Mouse (Mus musculus) stomach, embryonic 16.5 days (tissue): ENCODE measurements around the gene Plppr2. TPM values are rescaled to one million over a fixed set of nuclear protein-coding genes. Genes with fewer than 3 reads are reported as not detected.

Experiments used
- ATAC-seq: fragments of 200-750 bp; cut with Nextera tagmentation; 2 replicates; pipeline ENCODE4 v1.8.0; 2017; ENCODE audit warnings: moderate number of reproducible peaks, moderate TSS enrichment; ENCODE audit not compliant: insufficient read depth, low FRiP score
- H3K27ac ChIP-seq: fragments of 300-500 bp; sonication (generic); 2 replicates; pipeline ENCODE4 v1.5.1; 2014; ENCODE audit warnings: low read length
- H3K27me3 ChIP-seq: fragments of 300-500 bp; sonication (generic); 2 replicates; pipeline ENCODE4 v1.6.1; 2014; ENCODE audit warnings: low read length, control low read depth, mixed read lengths; ENCODE audit not compliant: control insufficient read depth, insufficient read depth
- H3K36me3 ChIP-seq: fragments of 300-500 bp; sonication (generic); 2 replicates; pipeline ENCODE4 v1.6.1; 2014; ENCODE audit warnings: low read length; ENCODE audit not compliant: control insufficient read depth, insufficient read depth
- H3K4me1 ChIP-seq: fragments of 300-500 bp; sonication (generic); 2 replicates; pipeline ENCODE4 v1.6.1; 2014; ENCODE audit warnings: low read length, control low read depth, mixed read lengths; ENCODE audit not compliant: control insufficient read depth, insufficient read depth
- H3K4me2 ChIP-seq: fragments of 300-500 bp; sonication (generic); 2 replicates; pipeline ENCODE4 v1.6.1; 2014; ENCODE audit warnings: low read depth, low read length, mixed read lengths
- H3K4me3 ChIP-seq: fragments of 300-500 bp; sonication (generic); replicated peaks from 2 replicates; pipeline ENCODE4 v1.5.1; 2014; ENCODE audit warnings: mild to moderate bottlenecking, low read length
- H3K9ac ChIP-seq: fragments of 300-500 bp; sonication (generic); 2 replicates; pipeline ENCODE4 v1.6.1; 2014; ENCODE audit warnings: low read length
- H3K9me3 ChIP-seq: fragments of 300-500 bp; sonication (generic); replicated peaks from 2 replicates; pipeline ENCODE4 v1.6.1; 2016; ENCODE audit warnings: low read length, control low read depth; ENCODE audit not compliant: control insufficient read depth
- WGBS: fragments of 180-500 bp; shearing (Covaris S2); extraction: QIAGEN DNeasy Blood & Tissue Kit; methylation state at CpG from one replicate; pipeline ENCODE4 v1.1.7; 2014; 5-methylcytosine and 5-hydroxymethylcytosine counted together
- polyA plus RNA-seq: library from polyadenylated mRNA; unstranded; fragments of >200 nt; fragmentation: Nextera tagmentation; extraction: Ambion mirVana; gene quantifications from 2 replicates; pipeline ENCODE4 v1.2.1, GENCODE M21; 2015

Plppr2 gene
- polyA plus RNA-seq, 1 experiment from 2014 or later: 6.9 TPM

- Histone ChIP-seq H3K27me3 (no peaks in the 10 kb centered on the region; the same call in 1 of the 2 replicates), H3K4me3 (no peak overlapping the region), H3K4me1 (0 out of 2 replicates have a peak, but pooled peaks cover 13% of the 10 kb centered on the region), H3K4me2 (no peak overlapping the region), H3K9ac (no peak overlapping the region), H3K27ac (no peak overlapping the region), H3K36me3 (no peaks in the 10 kb centered on the region), H3K9me3 (no peaks in the 10 kb centered on the region)
- 67% methylated on average over 12 of the region's 12 CpGs for WGBS
- no peak for ATAC-seq
These were observed 6.2 kb downstream of the Plppr2 start for GRCm38 (mm10) chr9:21943046-21943445.

DNA sequence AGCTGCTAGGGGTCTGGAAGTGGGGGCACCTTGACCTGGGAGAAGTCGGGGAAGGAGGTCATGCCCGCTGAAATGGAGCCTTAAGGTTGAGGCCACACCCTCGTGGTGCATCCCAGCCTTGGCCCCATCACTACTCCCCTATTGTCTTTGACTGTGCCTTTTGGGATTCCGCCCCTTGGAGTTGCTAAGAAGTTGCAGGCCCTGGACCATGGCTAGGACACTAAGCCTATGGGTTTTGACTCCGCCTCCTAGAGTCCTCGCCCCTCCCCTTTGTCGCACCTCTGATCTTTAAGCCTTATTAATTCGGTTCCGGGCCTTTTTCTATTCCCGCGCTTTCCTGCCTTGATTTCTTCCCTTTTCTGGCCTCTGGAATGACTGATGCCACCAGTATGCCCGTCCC lies 6.8 kb downstream of the Plppr2 start:
- WGBS: 42% methylated on average over 12 of the region's 12 CpGs
- ATAC-seq: no peak

DNA sequence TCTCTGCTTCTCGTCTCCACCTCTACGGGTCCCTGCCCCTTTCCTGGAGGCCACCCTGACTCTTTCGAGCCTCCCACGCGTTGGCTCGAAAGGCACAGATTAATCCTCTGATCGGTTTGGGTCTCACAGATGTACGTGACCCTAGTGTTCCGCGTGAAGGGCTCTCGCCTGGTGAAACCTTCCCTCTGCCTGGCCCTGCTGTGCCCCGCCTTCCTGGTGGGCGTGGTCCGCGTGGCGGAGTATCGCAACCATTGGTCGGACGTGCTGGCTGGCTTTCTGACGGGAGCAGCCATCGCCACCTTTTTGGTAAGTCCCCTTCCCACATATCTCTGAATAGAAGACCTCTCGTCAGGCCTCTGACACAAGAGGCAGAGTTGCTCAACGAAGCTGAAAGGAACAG lies 7.4 kb downstream of the Plppr2 start:
- H3K27me3 ChIP-seq: no peaks in the 10 kb centered on the region; the same call in 1 of the 2 replicates
- H3K4me2 ChIP-seq: 0 out of 2 replicates have a peak overlapping the region, but pooled peaks have one; percentile 23
- WGBS: 15% methylated on average over 23 of the region's 23 CpGs
- no peaks in the 10 kb centered on the region for H3K9me3 ChIP-seq
- no peak for ATAC-seq
- H3K9ac ChIP-seq: no peak overlapping the region
- no peaks in the 10 kb centered on the region for H3K36me3 ChIP-seq
- H3K4me3 ChIP-seq: no peak overlapping the region
- 0 out of 2 replicates have a peak, but pooled peaks cover 10% of the 10 kb centered on the region for H3K4me1 ChIP-seq
- H3K27ac ChIP-seq: no peak overlapping the region

More for the DNA sequence above, 6.8 kb downstream of the Plppr2 start:
- Histone ChIP-seq H3K4me1 (0 out of 2 replicates have a peak, but pooled peaks cover 10% of the 10 kb centered on the region), H3K36me3 (no peaks in the 10 kb centered on the region), H3K9me3 (no peaks in the 10 kb centered on the region), H3K27ac (no peak overlapping the region), H3K9ac (no peak overlapping the region), H3K4me2 (no peak overlapping the region), H3K4me3 (no peak overlapping the region), H3K27me3 (no peaks in the 10 kb centered on the region; the same call in 1 of the 2 replicates)

- H3K4me1 ChIP-seq: 0 out of 2 replicates have a peak, but pooled peaks cover 10% of the 10 kb centered on the region
- WGBS: 8% methylated on average over 28 of the region's 28 CpGs
- 0 out of 2 replicates have a peak overlapping the region, but pooled peaks have one; percentile 29 for H3K4me2 ChIP-seq
- H3K27me3 ChIP-seq: no peaks in the 10 kb centered on the region; the same call in 1 of the 2 replicates
- H3K4me3 ChIP-seq: no peak overlapping the region
- H3K36me3 ChIP-seq: no peaks in the 10 kb centered on the region
- H3K9me3 ChIP-seq: no peaks in the 10 kb centered on the region
- H3K27ac ChIP-seq: no peak overlapping the region
- ATAC-seq: no peak
- no peak overlapping the region for H3K9ac ChIP-seq
These were observed 10.8 kb downstream of the Plppr2 start for GRCm38 (mm10) chr9:21947540-21948130.

DNA sequence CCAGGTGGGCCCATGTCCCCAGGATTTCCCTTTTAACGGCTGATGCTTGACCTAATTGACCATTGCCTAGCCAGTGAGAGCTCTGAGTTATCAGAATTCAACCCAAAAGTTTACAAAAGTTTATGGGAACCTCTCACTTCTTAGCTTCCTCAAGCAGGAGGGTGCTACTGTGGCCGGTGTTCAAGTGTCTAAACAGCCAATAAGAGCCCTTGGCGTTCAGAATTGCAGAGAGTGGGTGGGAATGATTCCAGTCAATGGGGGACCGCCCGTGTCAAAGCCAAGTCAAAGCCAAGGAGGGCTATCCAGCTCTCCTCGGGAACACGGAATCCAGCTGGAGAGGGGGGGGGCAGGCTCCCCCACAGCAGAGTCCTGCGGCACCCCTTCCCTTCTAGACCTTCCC lies 11.3 kb downstream of the Plppr2 start:
- Histone ChIP-seq H3K27me3 (no peaks in the 10 kb centered on the region; the same call in 1 of the 2 replicates), H3K4me3 (no peak overlapping the region), H3K27ac (no peak overlapping the region), H3K9me3 (no peaks in the 10 kb centered on the region), H3K36me3 (no peaks in the 10 kb centered on the region), H3K9ac (no peak overlapping the region), H3K4me1 (0 out of 2 replicates have a peak, but pooled peaks cover 10% of the 10 kb centered on the region), H3K4me2 (no peak overlapping the region)
- 53% methylated on average over 8 of the region's 8 CpGs for WGBS
- no peak for ATAC-seq

GRCm38 (mm10) chr9:21948790-21949189 lies 12.0 kb downstream of the Plppr2 start:
- no peak overlapping the region for H3K4me2 ChIP-seq
- H3K27ac ChIP-seq: no peak overlapping the region
- no peaks in the 10 kb centered on the region for H3K36me3 ChIP-seq
- H3K4me1 ChIP-seq: 0 out of 2 replicates have a peak, but pooled peaks cover 10% of the 10 kb centered on the region
- ATAC-seq: no peak
- H3K9ac ChIP-seq: no peak overlapping the region
- no peak overlapping the region for H3K4me3 ChIP-seq
- H3K9me3 ChIP-seq: no peaks in the 10 kb centered on the region
- no peaks in the 10 kb centered on the region; the same call in 1 of the 2 replicates for H3K27me3 ChIP-seq
- 60% methylated on average over 6 of the region's 6 CpGs for WGBS

DNA sequence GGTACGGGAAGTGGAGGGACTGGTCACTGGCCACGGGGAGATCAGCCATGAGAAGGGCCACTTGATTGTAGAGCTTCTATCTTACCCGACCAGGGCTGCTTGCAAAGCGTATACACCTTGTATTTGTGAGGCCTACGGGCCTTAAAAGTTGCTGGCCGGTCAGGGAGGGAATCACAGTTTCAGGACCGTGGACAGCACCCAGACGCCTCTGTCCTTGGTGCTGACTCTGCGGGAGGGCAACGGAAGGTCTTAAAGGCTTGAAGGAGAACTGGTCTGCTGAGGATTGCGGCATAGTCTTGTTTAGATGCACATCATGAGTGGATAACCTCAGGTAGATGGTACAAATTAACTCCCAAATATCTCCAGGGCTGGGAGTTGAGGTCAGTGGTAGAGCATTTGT lies 13.5 kb downstream of the Plppr2 start:
- no peak for ATAC-seq
- no peaks in the 10 kb centered on the region for H3K9me3 ChIP-seq
- no peak overlapping the region for H3K4me3 ChIP-seq
- H3K27ac ChIP-seq: no peak overlapping the region
- WGBS: 14% methylated on average over 11 of the region's 11 CpGs
- H3K36me3 ChIP-seq: no peaks in the 10 kb centered on the region
- H3K4me1 ChIP-seq: peaks cover 7% of the 10 kb centered on the region; the same call in 1 of the 2 replicates
- no peak overlapping the region for H3K4me2 ChIP-seq
- no peak overlapping the region for H3K9ac ChIP-seq
- H3K27me3 ChIP-seq: no peaks in the 10 kb centered on the region

DNA sequence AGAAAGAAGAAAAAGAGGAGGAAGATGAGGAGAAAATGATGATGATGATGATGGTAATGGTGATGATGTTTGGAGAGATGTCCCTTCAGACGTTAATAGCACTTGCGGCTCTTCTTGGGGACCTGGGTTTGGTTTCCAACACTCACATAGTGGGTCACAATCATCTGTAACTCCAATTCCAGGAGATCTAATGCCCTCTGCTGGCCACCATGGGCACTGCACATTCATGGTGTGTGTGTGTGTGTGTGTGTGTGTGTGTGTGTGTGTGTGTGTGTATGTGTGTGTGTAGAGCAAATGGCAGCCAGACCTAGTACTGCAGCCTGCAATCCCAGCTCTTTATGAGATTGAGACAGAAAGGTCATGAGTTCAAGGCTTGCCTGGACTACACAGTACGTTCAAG lies 15.1 kb downstream of the Plppr2 start:
- H3K4me2 ChIP-seq: no peak overlapping the region
- H3K27ac ChIP-seq: no peak overlapping the region
- WGBS: 75% methylated on average over 3 of the region's 3 CpGs
- H3K9ac ChIP-seq: no peak overlapping the region
- no peaks in the 10 kb centered on the region for H3K36me3 ChIP-seq
- H3K4me1 ChIP-seq: peaks cover 10% of the 10 kb centered on the region; the same call in 1 of the 2 replicates
- no peaks in the 10 kb centered on the region for H3K27me3 ChIP-seq
- no peak for ATAC-seq
- H3K4me3 ChIP-seq: no peak overlapping the region
- no peaks in the 10 kb centered on the region for H3K9me3 ChIP-seq

DNA sequence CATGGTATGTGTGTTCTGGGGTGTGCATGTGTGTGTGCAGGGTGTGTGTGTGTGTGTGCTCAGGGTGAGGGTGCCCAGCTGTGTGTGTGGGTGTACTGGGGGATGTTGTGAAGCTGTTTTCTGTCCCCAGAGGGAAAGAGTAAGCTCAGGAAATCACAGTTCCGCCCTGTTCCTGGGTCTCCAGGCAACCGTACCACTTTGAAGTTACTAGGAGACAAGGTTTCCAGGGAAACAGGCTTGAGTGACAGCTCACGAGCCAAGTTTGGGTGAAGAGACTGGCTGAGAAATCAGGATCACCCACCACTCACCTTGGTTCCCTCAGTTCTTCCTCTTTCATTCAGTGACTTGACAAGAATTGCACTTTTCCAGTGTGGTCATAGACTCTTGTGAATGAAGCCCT lies 16.8 kb downstream of the Plppr2 start:
- no peak overlapping the region for H3K9ac ChIP-seq
- H3K4me1 ChIP-seq: peaks cover 3% of the 10 kb centered on the region; the same call in 1 of the 2 replicates
- no peak overlapping the region for H3K4me2 ChIP-seq
- 14% methylated on average over 3 of the region's 3 CpGs for WGBS
- H3K36me3 ChIP-seq: no peaks in the 10 kb centered on the region
- no peaks in the 10 kb centered on the region for H3K9me3 ChIP-seq
- no peak for ATAC-seq
- no peaks in the 10 kb centered on the region for H3K27me3 ChIP-seq
- no peak overlapping the region for H3K4me3 ChIP-seq
- no peak overlapping the region for H3K27ac ChIP-seq
